Mouse (Mus musculus) stomach, embryonic 15.5 days (tissue): Measurements from ENCODE around the gene Cntfr. TPM values are rescaled to one million over a fixed set of nuclear protein-coding genes. Genes with fewer than 3 reads are reported as not detected.
A peak's percentile ranks its signal among the peaks of the same experiment; 100 is the strongest.

Experiments
- ATAC-seq: fragments of 200-750 bp; cut with Nextera tagmentation; 2 replicates; pipeline ENCODE4 v1.8.0; 2017; ENCODE audit warnings: low read depth, moderate number of reproducible peaks, moderate TSS enrichment; ENCODE audit not compliant: insufficient read depth, low FRiP score
- H3K27ac ChIP-seq: fragments of 300-500 bp; sonication (generic); 2 replicates; pipeline ENCODE4 v1.5.1; 2015; ENCODE audit warnings: mild to moderate bottlenecking, inconsistent platforms
- H3K27me3 ChIP-seq: fragments of 300-500 bp; sonication (generic); replicated peaks from 2 replicates; pipeline ENCODE4 v1.6.1; 2015; ENCODE audit warnings: inconsistent platforms
- H3K36me3 ChIP-seq: fragments of 300-500 bp; sonication (generic); 2 replicates; pipeline ENCODE4 v1.6.1; 2015; ENCODE audit warnings: inconsistent platforms
- H3K4me1 ChIP-seq: fragments of 300-500 bp; sonication (generic); 2 replicates; pipeline ENCODE4 v1.6.1; 2015; ENCODE audit warnings: inconsistent platforms
- H3K4me2 ChIP-seq: fragments of 300-500 bp; sonication (generic); 2 replicates; pipeline ENCODE4 v1.6.1; 2015; ENCODE audit warnings: mild to moderate bottlenecking, inconsistent platforms
- H3K4me3 ChIP-seq: fragments of 300-500 bp; sonication (generic); replicated peaks from 2 replicates; pipeline ENCODE4 v1.5.1; 2015; ENCODE audit warnings: inconsistent platforms
- H3K9ac ChIP-seq: fragments of 300-500 bp; sonication (generic); 2 replicates; pipeline ENCODE4 v1.6.1; 2015; ENCODE audit warnings: inconsistent platforms
- H3K9me3 ChIP-seq: fragments of 300-500 bp; sonication (generic); 2 replicates; pipeline ENCODE4 v1.6.1; 2016; ENCODE audit warnings: inconsistent platforms
- WGBS: fragments of 180-500 bp; shearing (Covaris S2); methylation state at CpG from one replicate; pipeline ENCODE4 v1.1.7; 2015; 5-methylcytosine and 5-hydroxymethylcytosine counted together
- polyA plus RNA-seq: library from polyadenylated mRNA; unstranded; fragments of >200 nt; fragmentation: Nextera tagmentation; extraction: Ambion mirVana; gene quantifications from 2 replicates; pipeline ENCODE4 v1.2.1, GENCODE M21; 2015

Cntfr gene
- polyA plus RNA-seq, 1 experiment from 2014 or later = 8.3 TPM

DNA sequence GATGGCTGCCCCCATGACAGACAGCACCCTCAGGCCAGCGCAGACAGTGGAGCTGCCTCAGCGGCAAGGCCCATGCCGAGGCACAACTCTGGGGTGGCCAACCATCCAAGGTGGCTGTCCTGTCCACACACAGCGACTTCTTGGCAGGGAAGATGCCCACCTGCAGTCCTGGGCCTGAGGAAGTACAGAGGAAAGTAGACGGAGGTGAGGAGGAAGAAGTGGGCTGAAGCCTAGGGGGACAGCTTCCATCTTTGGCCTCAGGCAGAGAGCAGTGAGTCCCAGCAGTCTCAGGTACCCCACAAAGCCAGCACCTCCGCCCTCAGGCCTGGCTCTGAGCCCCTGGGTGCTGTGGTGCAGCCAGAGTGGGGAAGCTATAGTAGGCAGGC, 58.1 kb downstream of the Cntfr start:
- 90% methylated on average over 6 of the region's 6 CpGs for WGBS
- no peak overlapping the region for H3K9ac ChIP-seq
- 0 out of 2 replicates have a peak, but pooled peaks cover 14% of the 10 kb centered on the region for H3K4me1 ChIP-seq
- no peaks in the 10 kb centered on the region for H3K36me3 ChIP-seq
- H3K27me3 ChIP-seq = peaks cover 7% of the 10 kb centered on the region
- H3K27ac ChIP-seq = no peak overlapping the region
- H3K4me3 ChIP-seq = peak overlapping the region; percentile 57
- no peaks in the 10 kb centered on the region for H3K9me3 ChIP-seq
- peak overlapping the region; percentile 86 for H3K4me2 ChIP-seq
- ATAC-seq = no peak

- no peak for ATAC-seq
- Histone ChIP-seq H3K4me1 (0 out of 2 replicates have a peak, but pooled peaks cover 14% of the 10 kb centered on the region), H3K9me3 (no peaks in the 10 kb centered on the region)
Measured at GRCm38 (mm10) chr4:41638186-41638731, 58.6 kb downstream of the Cntfr start.

GRCm38 (mm10) chr4:41636882-41637635, 59.8 kb downstream of the Cntfr start:
- peak overlapping the region; percentile 22; the same call in 1 of the 2 replicates for H3K27ac ChIP-seq
- WGBS = 71% methylated on average over 10 of the region's 10 CpGs
- H3K4me2 ChIP-seq = no peak overlapping the region
- H3K9ac ChIP-seq = no peak overlapping the region
- H3K4me1 ChIP-seq = peaks cover 19% of the 10 kb centered on the region; the same call in 1 of the 2 replicates
- no peak overlapping the region for H3K4me3 ChIP-seq
- no peaks in the 10 kb centered on the region for H3K9me3 ChIP-seq
- no peak for ATAC-seq
- peaks cover 7% of the 10 kb centered on the region for H3K27me3 ChIP-seq
- no peaks in the 10 kb centered on the region for H3K36me3 ChIP-seq

More at GRCm38 (mm10) chr4:41638186-41638731, 58.6 kb downstream of the Cntfr start:
- Histone ChIP-seq H3K4me2 (no peak overlapping the region), H3K27ac (no peak overlapping the region), H3K27me3 (peaks cover 7% of the 10 kb centered on the region), H3K36me3 (no peaks in the 10 kb centered on the region), H3K9ac (no peak overlapping the region), H3K4me3 (no peak overlapping the region)
- WGBS = 88% methylated on average over 10 of the region's 10 CpGs

DNA sequence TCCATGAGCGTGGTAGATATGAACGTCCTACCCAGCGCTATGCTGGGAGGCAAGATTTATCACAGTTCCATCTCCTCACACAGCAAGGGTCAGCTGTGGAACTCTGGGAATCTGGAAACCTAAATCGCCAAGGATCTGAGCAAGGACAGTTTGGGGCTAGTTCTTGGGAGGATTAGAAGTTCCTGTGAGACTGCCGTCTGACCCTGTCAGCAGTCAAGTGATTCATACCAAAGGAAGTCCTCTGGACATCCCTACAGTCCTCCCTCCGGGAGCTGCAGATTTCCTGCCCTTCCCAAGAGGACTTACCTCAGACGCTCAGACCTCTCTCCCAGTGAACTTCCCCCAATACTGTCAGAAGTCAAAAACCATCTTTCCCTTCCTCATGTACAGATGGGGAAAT, 60.5 kb downstream of the Cntfr start:
- no peaks in the 10 kb centered on the region for H3K9me3 ChIP-seq
- H3K4me1 ChIP-seq = peaks cover 26% of the 10 kb centered on the region
- no peaks in the 10 kb centered on the region for H3K36me3 ChIP-seq
- H3K4me2 ChIP-seq = peak overlapping the region; percentile 16; the same call in 1 of the 2 replicates
- no peak overlapping the region for H3K4me3 ChIP-seq
- WGBS = 46% methylated on average over 7 of the region's 7 CpGs
- no peak for ATAC-seq
- H3K27ac ChIP-seq = peak overlapping the region; percentile 22; the same call in 1 of the 2 replicates
- H3K9ac ChIP-seq = no peak overlapping the region
- peaks cover 7% of the 10 kb centered on the region for H3K27me3 ChIP-seq

- no peak for ATAC-seq
- H3K27me3 ChIP-seq = peaks cover 7% of the 10 kb centered on the region
- WGBS = 58% methylated on average over 2 of the region's 2 CpGs
- H3K4me1 ChIP-seq = peaks cover 31% of the 10 kb centered on the region
- H3K9me3 ChIP-seq = no peaks in the 10 kb centered on the region
- no peak overlapping the region for H3K27ac ChIP-seq
- H3K9ac ChIP-seq = no peak overlapping the region
- no peak overlapping the region for H3K4me2 ChIP-seq
- no peaks in the 10 kb centered on the region for H3K36me3 ChIP-seq
- H3K4me3 ChIP-seq = no peak overlapping the region
Measured at GRCm38 (mm10) chr4:41635906-41636305, 61.0 kb downstream of the Cntfr start.

GRCm38 (mm10) chr4:41635224-41635623, 61.7 kb downstream of the Cntfr start:
- no peak for ATAC-seq

DNA sequence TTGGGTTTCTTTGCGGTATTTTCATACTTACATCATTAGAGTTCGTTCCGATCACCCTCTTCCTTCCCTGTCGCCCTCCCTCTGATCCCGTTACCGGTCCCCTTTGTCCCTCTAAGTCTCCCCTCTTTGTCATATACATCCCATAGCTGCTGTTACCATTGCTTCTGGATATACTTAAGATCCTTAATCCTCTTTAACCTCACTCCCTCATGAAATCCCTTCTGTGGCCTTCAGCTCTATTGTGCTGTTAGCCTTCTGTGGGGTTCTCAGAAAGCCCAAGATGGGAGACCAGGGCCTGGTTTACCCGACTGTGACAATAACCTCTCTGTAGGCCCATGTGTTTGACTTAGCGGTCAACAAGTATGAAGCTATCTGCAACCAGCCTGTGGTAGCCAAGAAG, 62.3 kb downstream of the Cntfr start:
- no peak overlapping the region for H3K9ac ChIP-seq
- no peak overlapping the region for H3K4me2 ChIP-seq
- H3K27me3 ChIP-seq = peaks cover 7% of the 10 kb centered on the region
- no peaks in the 10 kb centered on the region for H3K9me3 ChIP-seq
- ATAC-seq = no peak
- H3K36me3 ChIP-seq = no peaks in the 10 kb centered on the region
- H3K4me1 ChIP-seq = peaks cover 41% of the 10 kb centered on the region
- H3K4me3 ChIP-seq = no peak overlapping the region
- no peak overlapping the region for H3K27ac ChIP-seq
- 92% methylated on average over 8 of the region's 8 CpGs for WGBS

More at GRCm38 (mm10) chr4:41635224-41635623, 61.7 kb downstream of the Cntfr start:
- H3K4me1 ChIP-seq = peaks cover 35% of the 10 kb centered on the region
- no peaks in the 10 kb centered on the region for H3K36me3 ChIP-seq
- H3K27me3 ChIP-seq = peaks cover 7% of the 10 kb centered on the region
- no peaks in the 10 kb centered on the region for H3K9me3 ChIP-seq
- no peak overlapping the region for H3K4me2 ChIP-seq
- no peak overlapping the region for H3K27ac ChIP-seq
- WGBS = 70% methylated on average over 8 of the region's 8 CpGs
- no peak overlapping the region for H3K4me3 ChIP-seq
- no peak overlapping the region for H3K9ac ChIP-seq

DNA sequence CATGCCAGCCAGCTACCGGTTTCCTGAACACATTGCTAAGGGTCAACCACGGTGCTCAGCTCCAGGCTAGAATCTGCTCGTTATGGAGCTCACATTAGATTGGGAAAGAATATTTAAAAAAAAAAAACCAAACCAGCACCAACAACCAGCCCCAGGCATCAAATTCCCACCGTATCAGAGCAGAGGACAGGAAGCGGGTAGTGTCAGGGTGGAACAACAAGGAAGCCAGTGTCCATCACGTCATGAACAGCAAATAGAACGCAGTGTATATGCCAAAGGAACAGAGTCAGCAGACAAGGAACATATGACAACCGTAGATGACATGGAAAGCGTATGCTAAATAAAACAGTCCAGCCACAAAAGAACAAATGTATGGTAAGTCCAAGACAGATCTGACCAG, 63.9 kb downstream of the Cntfr start:
- H3K9me3 ChIP-seq = no peaks in the 10 kb centered on the region
- H3K4me3 ChIP-seq = no peak overlapping the region
- H3K36me3 ChIP-seq = no peaks in the 10 kb centered on the region
- no peak overlapping the region for H3K27ac ChIP-seq
- H3K4me1 ChIP-seq = peaks cover 51% of the 10 kb centered on the region
- no peaks in the 10 kb centered on the region for H3K27me3 ChIP-seq
- H3K4me2 ChIP-seq = no peak overlapping the region
- ATAC-seq = no peak
- 78% methylated on average over 9 of the region's 9 CpGs for WGBS
- H3K9ac ChIP-seq = no peak overlapping the region

GRCm38 (mm10) chr4:41631390-41631789, 65.5 kb downstream of the Cntfr start:
- Histone ChIP-seq H3K27me3 (no peaks in the 10 kb centered on the region), H3K9me3 (no peaks in the 10 kb centered on the region), H3K4me2 (peak overlapping the region; percentile 35), H3K36me3 (no peaks in the 10 kb centered on the region), H3K9ac (no peak overlapping the region), H3K27ac (peak overlapping the region; percentile 36), H3K4me3 (no peak overlapping the region), H3K4me1 (peaks cover 54% of the 10 kb centered on the region)
- no peak for ATAC-seq
- 6% methylated on average over 11 of the region's 11 CpGs for WGBS

DNA sequence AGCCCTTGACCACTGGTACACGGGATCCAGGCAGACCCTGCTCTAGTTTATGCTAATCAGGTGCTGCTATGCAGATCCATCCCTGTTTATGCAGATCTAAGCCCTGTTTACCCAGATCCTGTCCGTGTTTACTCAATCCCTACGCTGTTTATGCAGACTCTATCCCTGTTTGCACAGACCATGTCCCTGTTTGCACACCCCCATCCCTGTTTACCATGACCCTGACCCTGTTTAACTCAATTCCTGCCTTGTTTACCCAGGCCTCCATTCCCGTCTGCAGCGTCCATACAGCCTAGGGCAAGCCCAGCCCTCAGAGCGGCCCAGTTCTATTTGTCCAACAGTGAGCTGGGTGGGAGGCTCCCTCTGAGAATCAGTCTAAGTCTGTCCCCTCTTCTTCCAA, 66.7 kb downstream of the Cntfr start:
- Histone ChIP-seq H3K9ac (no peak overlapping the region), H3K4me2 (no peak overlapping the region), H3K4me3 (no peak overlapping the region), H3K9me3 (no peaks in the 10 kb centered on the region), H3K27ac (peak overlapping the region; percentile 63; the same call in 1 of the 2 replicates), H3K27me3 (no peaks in the 10 kb centered on the region), H3K4me1 (peaks cover 51% of the 10 kb centered on the region), H3K36me3 (no peaks in the 10 kb centered on the region)
- peak; percentile 57 for ATAC-seq
- WGBS = 31% methylated on average over 6 of the region's 6 CpGs

- Histone ChIP-seq H3K9ac (no peak overlapping the region), H3K4me1 (peaks cover 51% of the 10 kb centered on the region), H3K9me3 (no peaks in the 10 kb centered on the region), H3K27me3 (no peaks in the 10 kb centered on the region), H3K36me3 (no peaks in the 10 kb centered on the region), H3K4me2 (no peak overlapping the region; the same call in 1 of the 2 replicates), H3K4me3 (no peak overlapping the region), H3K27ac (peak overlapping the region; percentile 80)
- ATAC-seq = peak; percentile 48
- 12% methylated on average over 8 of the region's 8 CpGs for WGBS
Measured at GRCm38 (mm10) chr4:41628202-41628927, 68.5 kb downstream of the Cntfr start.

GRCm38 (mm10) chr4:41622071-41622470, 74.8 kb downstream of the Cntfr start:
- Histone ChIP-seq H3K36me3 (no peaks in the 10 kb centered on the region), H3K4me1 (no peaks in the 10 kb centered on the region), H3K4me3 (no peak overlapping the region), H3K9ac (no peak overlapping the region), H3K27me3 (no peaks in the 10 kb centered on the region), H3K9me3 (no peaks in the 10 kb centered on the region), H3K4me2 (no peak overlapping the region), H3K27ac (no peak overlapping the region)
- 87% methylated on average over 14 of the region's 14 CpGs for WGBS
- no peak for ATAC-seq
